Mouse (Mus musculus): ENCODE data around the gene Rhbdl2. TPM values are rescaled to one million over a fixed set of nuclear protein-coding genes. Genes with fewer than 3 reads are reported as not detected.

Gene Rhbdl2
- polyA plus RNA-seq, 1 experiment from 2014 or later: 5.5 TPM

DNA sequence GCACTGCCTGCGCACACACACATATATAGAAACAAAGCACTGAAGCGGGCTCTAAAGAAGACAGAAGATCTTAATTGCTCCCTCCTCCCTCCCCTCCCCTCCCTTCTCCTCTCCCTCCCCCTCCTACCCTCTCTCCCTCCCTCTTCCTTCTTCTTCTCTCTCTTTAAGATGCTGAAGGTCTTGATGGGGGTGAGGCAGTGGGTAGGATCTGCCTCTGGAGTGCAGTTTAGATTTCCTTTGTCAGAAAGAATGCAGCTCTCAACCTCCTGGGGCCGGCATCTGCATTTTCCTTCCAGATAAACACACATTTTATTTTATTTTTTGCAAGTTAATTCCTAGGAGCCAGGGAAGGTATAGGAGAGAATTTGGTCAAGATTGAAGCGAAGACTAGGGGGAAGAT lies 19.4 kb upstream of the Rhbdl2 start:
- no peaks in the 10 kb centered on the region for H3K9me3 ChIP-seq (ENCODE audit: control insufficient read depth)
- no peak overlapping the region for H3K9ac ChIP-seq (ENCODE audit: low read depth, low read length)
- H3K4me1 ChIP-seq (replicated peaks; ENCODE audit: control insufficient read depth, insufficient read depth, low read length): no peaks in the 10 kb centered on the region
- ATAC-seq: no peak
- H3K4me3 ChIP-seq (ENCODE audit: low read depth, low read length): no peak overlapping the region
- no peak for TF ChIP-seq CTCF (IDR thresholded peaks at IDR 0.05; ENCODE audit: low read depth)
- no peaks in the 10 kb centered on the region for H3K36me3 ChIP-seq (ENCODE audit: control insufficient read depth, insufficient read depth)
- no peaks in the 10 kb centered on the region for H3K27me3 ChIP-seq (replicated peaks; ENCODE audit: control insufficient read depth, insufficient read depth, low read length)
- no peak overlapping the region for H3K4me2 ChIP-seq (replicated peaks; ENCODE audit: low read depth)
- WGBS: 81% methylated on average over 4 of the region's 4 CpGs
- H3K27ac ChIP-seq (ENCODE audit: low read depth, low read length): no peak overlapping the region

DNA sequence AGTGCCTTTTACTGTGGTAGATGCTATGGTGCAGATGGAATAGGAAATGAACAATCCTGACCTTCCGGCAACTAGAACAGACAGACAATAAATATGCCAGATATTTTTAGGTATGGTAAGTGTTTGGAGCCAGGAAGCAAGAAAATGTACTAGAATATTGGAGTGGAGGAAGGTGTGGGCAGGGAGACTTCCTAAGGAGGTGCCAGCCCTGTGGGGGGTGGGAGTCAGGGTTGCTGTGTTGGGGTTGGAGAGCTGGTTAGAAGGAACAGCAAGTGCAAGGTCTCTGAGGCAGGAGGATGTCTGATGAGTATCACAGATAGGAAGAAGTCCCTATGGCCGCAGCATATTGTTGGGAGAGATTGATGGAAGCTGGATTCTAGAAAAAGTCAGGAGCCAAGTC lies 5.0 kb downstream of the Rhbdl2 start:
- H3K9ac ChIP-seq (ENCODE audit: low read depth, low read length): no peak overlapping the region
- H3K27me3 ChIP-seq (replicated peaks; ENCODE audit: control insufficient read depth, insufficient read depth, low read length): no peaks in the 10 kb centered on the region
- no peak overlapping the region for H3K27ac ChIP-seq (ENCODE audit: low read depth, low read length)
- no peak overlapping the region for H3K4me2 ChIP-seq (replicated peaks; ENCODE audit: low read depth)
- H3K4me3 ChIP-seq (ENCODE audit: low read depth, low read length): no peak overlapping the region
- 73% methylated on average over 2 of the region's 2 CpGs for WGBS
- H3K4me1 ChIP-seq (replicated peaks; ENCODE audit: control insufficient read depth, insufficient read depth, low read length): no peaks in the 10 kb centered on the region; the same call in 1 of the 2 replicates
- TF ChIP-seq CTCF (IDR thresholded peaks at IDR 0.05; ENCODE audit: low read depth): no peak
- ATAC-seq: no peak
- no peaks in the 10 kb centered on the region for H3K9me3 ChIP-seq (ENCODE audit: control insufficient read depth)
- no peaks in the 10 kb centered on the region for H3K36me3 ChIP-seq (ENCODE audit: control insufficient read depth, insufficient read depth)

DNA sequence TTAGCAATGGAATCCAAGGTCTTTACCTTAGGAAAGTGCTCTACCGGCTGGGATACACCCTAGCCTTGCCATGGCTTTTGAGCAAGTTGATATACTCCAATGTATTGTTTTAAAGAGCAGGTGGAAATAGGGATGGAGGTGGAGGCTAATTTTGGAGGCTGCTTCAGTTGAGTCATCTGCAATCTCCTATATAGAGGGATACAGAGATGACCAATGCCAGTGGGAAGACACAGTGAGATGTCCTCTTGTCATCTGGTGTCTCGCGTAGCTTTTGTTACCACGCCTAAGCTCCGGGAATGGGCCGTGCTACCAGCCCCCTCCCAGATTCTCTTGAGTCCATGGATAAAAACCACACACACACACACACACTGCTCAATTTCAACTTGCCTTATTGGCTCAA lies 5.5 kb downstream of the Rhbdl2 start:
- no peak overlapping the region for H3K4me2 ChIP-seq (replicated peaks; ENCODE audit: low read depth)
- no peaks in the 10 kb centered on the region for H3K27me3 ChIP-seq (replicated peaks; ENCODE audit: control insufficient read depth, insufficient read depth, low read length)
- 96% methylated on average over 6 of the region's 6 CpGs for WGBS
- H3K4me3 ChIP-seq (ENCODE audit: low read depth, low read length): no peak overlapping the region
- no peak for ATAC-seq
- H3K4me1 ChIP-seq (replicated peaks; ENCODE audit: control insufficient read depth, insufficient read depth, low read length): no peaks in the 10 kb centered on the region; the same call in 1 of the 2 replicates
- no peak overlapping the region for H3K27ac ChIP-seq (ENCODE audit: low read depth, low read length)
- no peaks in the 10 kb centered on the region for H3K36me3 ChIP-seq (ENCODE audit: control insufficient read depth, insufficient read depth)
- TF ChIP-seq CTCF (IDR thresholded peaks at IDR 0.05; ENCODE audit: low read depth): no peak
- no peaks in the 10 kb centered on the region for H3K9me3 ChIP-seq (ENCODE audit: control insufficient read depth)
- no peak overlapping the region for H3K9ac ChIP-seq (ENCODE audit: low read depth, low read length)

- TF ChIP-seq CTCF (IDR thresholded peaks at IDR 0.05; ENCODE audit: low read depth): no peak
- Histone ChIP-seq H3K4me2 (replicated peaks; ENCODE audit: low read depth) (no peak overlapping the region), H3K9me3 (ENCODE audit: control insufficient read depth) (no peaks in the 10 kb centered on the region), H3K4me1 (replicated peaks; ENCODE audit: control insufficient read depth, insufficient read depth, low read length) (no peaks in the 10 kb centered on the region), H3K4me3 (ENCODE audit: low read depth, low read length) (no peak overlapping the region), H3K27me3 (replicated peaks; ENCODE audit: control insufficient read depth, insufficient read depth, low read length) (no peaks in the 10 kb centered on the region), H3K36me3 (ENCODE audit: control insufficient read depth, insufficient read depth) (no peaks in the 10 kb centered on the region), H3K9ac (ENCODE audit: low read depth, low read length) (no peak overlapping the region), H3K27ac (ENCODE audit: low read depth, low read length) (no peak overlapping the region)
- 52% methylated on average over 2 of the region's 2 CpGs for WGBS
- no peak for ATAC-seq
These were observed 7.4 kb downstream of the Rhbdl2 start for GRCm38 (mm10) chr4:123795057-123795456.

DNA sequence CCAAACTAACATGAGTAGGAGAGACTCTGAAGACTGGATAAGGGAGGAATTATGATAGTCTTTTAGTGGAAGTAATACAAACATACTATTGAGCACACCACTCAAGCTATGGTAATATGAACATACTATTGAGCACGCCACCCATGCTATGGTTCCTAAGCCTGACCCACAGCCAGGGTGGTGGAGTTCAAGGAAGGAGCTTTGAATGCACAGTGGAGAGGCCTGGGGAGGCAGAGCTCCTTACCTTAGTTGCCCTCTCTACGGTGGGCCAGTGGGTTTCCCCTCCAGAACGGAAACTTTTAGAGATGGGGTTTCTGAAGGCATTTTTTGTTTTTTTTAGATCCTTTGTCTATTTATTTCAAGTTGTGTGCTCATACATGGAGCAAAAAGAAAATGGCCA lies 9.7 kb downstream of the Rhbdl2 start:
- ATAC-seq: no peak
- 88% methylated on average over 3 of the region's 3 CpGs for WGBS
- no peak overlapping the region for H3K27ac ChIP-seq (ENCODE audit: low read depth, low read length)

GRCm38 (mm10) chr4:123797856-123798255 lies 10.2 kb downstream of the Rhbdl2 start:
- no peak for TF ChIP-seq CTCF (IDR thresholded peaks at IDR 0.05; ENCODE audit: low read depth)
- Histone ChIP-seq H3K4me1 (replicated peaks; ENCODE audit: control insufficient read depth, insufficient read depth, low read length) (no peaks in the 10 kb centered on the region), H3K4me3 (ENCODE audit: low read depth, low read length) (no peak overlapping the region), H3K27ac (ENCODE audit: low read depth, low read length) (no peak overlapping the region), H3K4me2 (replicated peaks; ENCODE audit: low read depth) (no peak overlapping the region), H3K36me3 (ENCODE audit: control insufficient read depth, insufficient read depth) (no peaks in the 10 kb centered on the region), H3K9ac (ENCODE audit: low read depth, low read length) (no peak overlapping the region), H3K9me3 (ENCODE audit: control insufficient read depth) (no peaks in the 10 kb centered on the region), H3K27me3 (replicated peaks; ENCODE audit: control insufficient read depth, insufficient read depth, low read length) (no peaks in the 10 kb centered on the region)
- WGBS: 62% methylated on average over 7 of the region's 7 CpGs
- ATAC-seq: no peak

More for the DNA sequence above, 9.7 kb downstream of the Rhbdl2 start:
- no peaks in the 10 kb centered on the region for H3K36me3 ChIP-seq (ENCODE audit: control insufficient read depth, insufficient read depth)
- H3K4me2 ChIP-seq (replicated peaks; ENCODE audit: low read depth): no peak overlapping the region
- H3K4me3 ChIP-seq (ENCODE audit: low read depth, low read length): no peak overlapping the region
- no peaks in the 10 kb centered on the region for H3K27me3 ChIP-seq (replicated peaks; ENCODE audit: control insufficient read depth, insufficient read depth, low read length)
- no peak for TF ChIP-seq CTCF (IDR thresholded peaks at IDR 0.05; ENCODE audit: low read depth)
- no peaks in the 10 kb centered on the region for H3K4me1 ChIP-seq (replicated peaks; ENCODE audit: control insufficient read depth, insufficient read depth, low read length)
- H3K9me3 ChIP-seq (ENCODE audit: control insufficient read depth): no peaks in the 10 kb centered on the region
- no peak overlapping the region for H3K9ac ChIP-seq (ENCODE audit: low read depth, low read length)

DNA sequence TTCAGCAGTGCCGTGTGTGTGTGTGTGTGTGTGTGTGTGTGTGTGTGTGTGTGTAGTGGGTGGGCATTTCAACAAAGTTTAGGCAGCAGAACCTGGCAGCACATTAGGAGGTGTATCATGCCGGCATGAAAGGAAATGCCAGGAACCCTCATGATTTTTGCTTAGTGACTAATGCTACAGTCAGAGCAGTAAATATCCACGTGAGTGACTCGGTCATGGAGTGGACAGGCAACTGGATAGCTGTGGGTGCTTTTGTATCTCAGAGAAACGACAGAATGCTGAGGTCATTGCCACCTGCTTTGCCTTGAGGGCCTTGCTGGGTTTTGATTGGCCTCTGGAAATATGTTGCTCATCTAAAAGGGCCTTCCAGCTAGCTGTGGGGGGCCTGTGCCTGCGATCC lies 16.0 kb downstream of the Rhbdl2 start:
- ATAC-seq: no peak
- Histone ChIP-seq H3K27ac (ENCODE audit: low read depth, low read length) (no peak overlapping the region), H3K4me2 (replicated peaks; ENCODE audit: low read depth) (no peak overlapping the region), H3K4me3 (ENCODE audit: low read depth, low read length) (no peak overlapping the region), H3K27me3 (replicated peaks; ENCODE audit: control insufficient read depth, insufficient read depth, low read length) (no peaks in the 10 kb centered on the region), H3K9me3 (ENCODE audit: control insufficient read depth) (no peaks in the 10 kb centered on the region), H3K9ac (ENCODE audit: low read depth, low read length) (no peak overlapping the region), H3K36me3 (ENCODE audit: control insufficient read depth, insufficient read depth) (no peaks in the 10 kb centered on the region), H3K4me1 (replicated peaks; ENCODE audit: control insufficient read depth, insufficient read depth, low read length) (no peaks in the 10 kb centered on the region)
- 56% methylated on average over 6 of the region's 6 CpGs for WGBS
- TF ChIP-seq CTCF (IDR thresholded peaks at IDR 0.05; ENCODE audit: low read depth): no peak
